Mouse (Mus musculus): ENCODE measurements around the gene Lztfl1.
"Not testable (repeated sequence)": the region's sequence is repeated elsewhere in the genome, so short reads cannot be mapped to it uniquely, and the experiment has no call there.

Lztfl1 gene

GRCm38 (mm10) chr9:123717186-123718008, at the start of gene Lztfl1:
Lztfl1 (minus strand) TSS chr9:123717697.
- peak; percentile 93 for DNase-seq (ENCODE audit: low spot score)

DNA sequence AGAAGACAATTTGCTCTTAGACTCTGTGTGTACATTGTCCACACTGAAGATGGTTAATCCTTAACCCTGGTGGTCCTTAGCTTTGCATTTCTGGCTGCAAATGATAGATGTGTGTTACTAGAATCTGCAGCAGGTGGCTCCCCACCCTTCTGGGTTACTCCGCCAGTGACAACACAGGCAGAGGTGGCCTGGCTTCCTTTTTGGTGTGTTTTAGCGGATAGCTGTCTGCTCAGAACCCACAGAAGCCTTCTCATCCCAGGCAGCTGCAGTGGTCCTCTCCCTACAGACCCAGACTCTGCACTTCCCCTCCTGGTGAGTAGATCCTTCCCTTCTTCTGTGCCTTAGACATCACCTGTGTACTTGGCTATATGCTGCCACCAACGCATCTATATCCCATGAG, 49.5 kb upstream of the Lztfl1 start:
- no peak for DNase-seq (ENCODE audit: low spot score)

DNA sequence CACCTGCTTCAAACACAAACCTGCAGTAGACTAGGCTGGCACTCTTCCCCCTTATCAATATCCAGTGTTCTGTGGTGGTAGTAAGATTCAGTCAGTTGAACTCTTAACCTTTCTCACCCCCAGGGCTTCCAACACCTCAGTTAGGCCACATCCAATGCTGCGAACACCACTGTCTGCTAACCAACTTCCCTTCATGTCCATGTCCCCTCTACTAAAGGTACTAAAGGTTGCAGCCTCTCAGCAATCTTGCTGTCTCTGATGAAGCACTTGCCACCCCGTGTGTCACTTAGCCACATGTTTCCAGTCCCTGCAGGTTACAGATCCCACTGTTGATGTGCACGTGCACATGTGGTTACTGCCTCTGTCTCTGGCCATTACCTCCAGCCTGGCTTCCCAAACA, 46.3 kb upstream of the Lztfl1 start:
- no peak for DNase-seq (ENCODE audit: low spot score)

DNA sequence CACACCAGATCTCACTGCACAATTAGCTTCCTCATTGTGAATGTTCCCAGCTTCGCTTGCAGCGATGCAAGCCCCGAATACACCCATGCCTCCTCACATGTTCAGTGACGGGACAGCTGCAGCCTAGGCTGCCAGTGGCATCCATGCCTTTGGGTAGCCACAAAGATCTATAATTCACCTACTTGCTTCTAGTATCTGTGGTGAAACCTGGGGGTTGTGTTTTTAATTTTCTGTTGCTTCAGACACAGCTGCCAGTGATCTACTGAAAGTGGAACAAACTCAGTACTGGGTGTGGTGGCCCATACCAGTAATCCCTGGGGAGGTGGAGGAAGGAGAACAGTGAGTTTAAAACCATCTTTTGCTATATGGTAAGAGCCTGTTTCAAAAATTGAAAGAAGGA, 45.4 kb upstream of the Lztfl1 start:
- DNase-seq (ENCODE audit: low spot score), result no peak

DNA sequence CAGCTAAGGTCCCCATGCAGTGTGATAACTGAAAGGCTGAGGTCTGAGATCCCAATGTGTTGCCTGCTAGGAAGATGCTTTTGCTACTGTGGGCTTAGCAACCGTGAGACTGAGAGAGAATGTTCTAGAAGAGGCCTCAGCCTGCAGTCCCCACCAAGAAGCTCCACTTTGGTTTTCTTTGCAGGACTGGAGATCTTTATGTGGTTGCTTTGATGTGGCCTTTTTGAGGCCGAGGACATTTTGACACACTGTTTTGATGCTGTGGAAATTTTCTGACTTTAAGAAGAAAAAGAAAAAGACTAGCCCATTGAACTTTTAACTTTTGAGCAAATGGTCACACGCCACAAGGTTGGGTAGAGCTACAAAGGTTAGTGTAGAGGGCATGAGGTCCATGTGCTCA, 43.3 kb upstream of the Lztfl1 start:
- DNase-seq (ENCODE audit: low spot score), result no peak

DNA sequence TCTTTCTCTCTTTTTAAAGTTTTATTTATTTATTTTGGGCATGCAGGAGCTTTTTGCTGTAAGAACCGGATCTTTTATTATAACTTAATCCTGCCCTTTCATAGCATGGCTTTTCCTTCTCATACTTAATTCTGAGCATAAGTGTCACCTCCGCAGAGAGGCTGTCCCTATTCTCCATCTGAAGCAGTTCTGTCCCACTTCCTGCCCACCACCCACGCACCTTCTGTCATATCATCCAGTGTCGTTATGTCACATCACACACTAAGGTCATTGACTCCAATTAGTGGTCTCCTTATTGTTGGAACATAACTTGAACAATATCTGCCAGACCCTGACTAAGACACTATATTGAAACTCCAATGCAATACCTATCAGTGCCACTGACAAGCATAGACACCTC, 41.1 kb upstream of the Lztfl1 start:
- DNase-seq (ENCODE audit: low spot score), result no peak

DNA sequence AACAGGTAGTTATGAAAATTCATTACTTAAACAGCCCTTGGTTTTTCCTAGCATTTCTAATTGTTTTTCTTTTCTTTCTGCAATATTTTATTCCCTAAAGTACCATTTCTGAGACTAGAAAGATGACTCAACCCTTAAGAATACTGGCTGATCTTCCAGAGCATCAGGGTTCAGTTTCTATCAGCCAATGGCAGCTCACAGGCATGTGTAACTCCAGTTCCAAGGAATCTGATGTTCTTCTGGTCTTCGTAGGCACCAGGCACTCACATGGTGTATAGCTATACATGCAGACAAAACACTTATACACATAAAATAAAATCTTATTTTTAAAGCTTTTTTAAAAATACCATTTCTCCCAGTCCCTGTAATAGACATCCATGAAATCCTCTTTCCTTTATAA, 40.7 kb upstream of the Lztfl1 start:
- DNase-seq (ENCODE audit: low spot score), result no peak

GRCm38 (mm10) chr9:123757326-123757725, 39.8 kb upstream of the Lztfl1 start:
- no peak for DNase-seq (ENCODE audit: low spot score)

DNA sequence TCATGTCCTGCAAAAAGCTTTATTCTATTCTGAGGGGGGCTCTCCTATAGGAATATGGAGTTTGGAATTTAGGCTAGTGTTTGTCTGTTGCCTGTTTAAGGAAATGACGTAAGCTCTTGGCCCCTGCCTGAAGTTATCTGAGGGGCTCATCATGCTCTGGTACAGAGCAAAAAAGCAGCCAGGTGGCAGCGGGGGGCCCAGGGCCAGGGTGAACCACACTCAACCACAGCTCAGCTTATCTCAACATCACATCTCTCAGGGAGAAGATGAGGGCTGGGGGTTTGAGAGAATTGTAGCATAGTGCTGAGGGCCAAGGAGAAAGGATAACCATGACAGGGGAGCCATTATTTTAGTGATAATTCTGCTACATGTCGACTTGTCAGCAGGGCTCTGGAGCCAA, 39.3 kb upstream of the Lztfl1 start:
- no peak for DNase-seq (ENCODE audit: low spot score)

- DNase-seq (ENCODE audit: low spot score), result no peak
Observed at GRCm38 (mm10) chr9:123754333-123754732, 36.8 kb upstream of the Lztfl1 start.

GRCm38 (mm10) chr9:123749687-123750086, 32.2 kb upstream of the Lztfl1 start:
- DNase-seq (ENCODE audit: low spot score), result not testable (repeated sequence)

- DNase-seq (ENCODE audit: low spot score), result no peak
Observed at GRCm38 (mm10) chr9:123740799-123741198, 23.3 kb upstream of the Lztfl1 start.

DNA sequence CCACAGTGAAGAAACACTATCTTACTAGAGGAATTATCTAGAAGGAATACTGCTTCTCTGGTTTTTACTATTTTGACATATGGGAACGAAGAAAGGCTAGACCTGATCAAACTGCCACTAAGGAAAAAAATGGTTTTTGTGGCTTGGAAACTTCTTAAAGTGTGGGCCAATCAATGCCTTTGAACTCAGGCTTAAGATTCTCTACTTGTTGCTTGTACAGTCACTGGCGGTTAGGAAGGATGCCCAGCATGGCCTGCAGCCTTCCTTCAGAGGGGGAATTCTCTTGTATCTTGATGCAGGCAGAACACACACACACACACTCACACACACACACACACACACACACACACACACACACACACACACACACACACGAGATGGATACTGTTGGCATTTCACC, 16.6 kb upstream of the Lztfl1 start:
- DNase-seq (ENCODE audit: low spot score), result no peak

GRCm38 (mm10) chr9:123731271-123731670, 13.8 kb upstream of the Lztfl1 start:
- DNase-seq (ENCODE audit: low spot score), result no peak

GRCm38 (mm10) chr9:123722737-123723493, 5.4 kb upstream of the Lztfl1 start:
- no peak for DNase-seq (ENCODE audit: low spot score)

DNA sequence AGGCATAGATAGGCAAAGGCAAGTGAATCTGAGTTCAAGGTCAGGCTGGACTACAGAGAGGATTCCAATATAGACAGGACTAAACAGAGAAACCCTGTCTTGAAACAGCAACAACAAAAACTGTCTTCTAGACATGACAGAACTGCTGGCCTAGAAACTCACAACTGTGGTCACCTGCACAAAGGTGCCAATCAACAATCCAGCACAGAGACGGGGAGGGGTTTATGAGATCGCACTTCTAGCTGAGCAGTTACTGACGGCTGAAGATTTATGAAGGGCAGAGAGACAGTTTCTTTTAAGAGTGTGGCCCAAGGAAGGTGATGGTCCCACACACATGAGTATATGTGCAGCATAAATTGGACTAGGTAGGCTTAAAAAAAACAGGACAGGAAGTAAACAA, 1.2 kb downstream of the Lztfl1 start:
- no peak for DNase-seq (ENCODE audit: low spot score)

DNA sequence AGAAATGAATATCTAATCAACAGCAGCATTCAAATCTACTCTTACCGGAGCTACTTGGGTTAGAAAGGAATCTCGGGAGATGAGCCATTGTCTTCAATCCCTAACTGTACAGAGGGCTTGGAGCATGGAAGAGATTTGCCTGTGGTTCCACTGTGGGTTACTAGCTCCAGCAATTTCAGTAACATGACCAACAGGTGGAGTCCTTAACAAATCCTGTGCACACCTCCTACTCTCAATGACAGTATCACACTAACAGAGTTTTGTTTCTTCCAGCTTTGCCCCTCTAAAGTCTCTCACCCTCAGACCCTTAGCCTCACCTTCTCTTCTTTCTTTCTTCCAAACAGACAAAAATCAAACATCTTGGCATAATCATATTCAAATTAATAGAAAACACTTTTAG, 4.4 kb downstream of the Lztfl1 start:
- no peak for DNase-seq (ENCODE audit: low spot score)

DNA sequence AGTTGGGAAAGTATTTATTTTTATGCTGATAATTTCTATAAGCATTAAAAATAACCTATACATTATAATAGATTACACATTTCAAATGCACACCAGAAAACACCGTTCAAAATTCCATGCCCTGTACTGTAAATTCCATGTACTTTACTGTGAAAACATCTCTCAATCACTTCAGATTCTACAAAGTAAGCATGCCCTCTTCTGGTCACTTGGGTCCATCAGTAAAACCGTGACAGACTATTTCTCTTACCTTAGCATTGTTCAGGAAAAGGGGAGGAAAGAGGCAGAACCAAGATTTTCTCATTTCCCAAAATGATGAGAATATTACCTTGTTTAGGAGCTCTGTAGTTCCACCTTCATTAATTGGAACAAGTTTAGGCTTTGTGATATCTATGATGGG, 8.3 kb downstream of the Lztfl1 start:
- no peak for DNase-seq (ENCODE audit: low spot score)

- DNase-seq (ENCODE audit: low spot score), result no peak
Observed at GRCm38 (mm10) chr9:123701822-123702221, 15.7 kb downstream of the Lztfl1 start.

- DNase-seq (ENCODE audit: low spot score), result no peak
Observed at GRCm38 (mm10) chr9:123695634-123696302, 21.7 kb downstream of the Lztfl1 start.

DNA sequence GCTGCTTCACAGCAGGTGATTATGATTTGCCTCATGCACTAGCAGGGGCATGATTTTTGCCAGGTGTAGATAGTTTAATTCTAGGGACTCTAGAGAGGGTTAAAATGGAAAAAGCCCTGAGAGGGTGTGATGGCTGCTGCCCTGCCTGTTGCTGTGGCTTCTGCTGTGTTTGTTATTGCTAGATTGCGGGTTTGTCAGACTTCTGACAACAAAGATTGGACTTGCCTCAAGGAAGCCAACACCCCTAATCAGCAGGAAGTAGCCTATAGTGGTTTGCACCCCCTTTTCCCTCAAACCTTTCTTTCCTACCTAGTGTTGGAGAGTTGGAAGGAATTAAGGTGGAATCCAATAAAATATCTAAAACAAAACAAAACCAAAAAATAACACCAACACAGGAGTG, 29.3 kb downstream of the Lztfl1 start:
- no peak for DNase-seq (ENCODE audit: low spot score)

- no peak for DNase-seq (ENCODE audit: low spot score)
Observed at GRCm38 (mm10) chr9:123686206-123686605, 31.3 kb downstream of the Lztfl1 start.

GRCm38 (mm10) chr9:123683704-123684103, 33.8 kb downstream of the Lztfl1 start:
- DNase-seq (ENCODE audit: low spot score), result no peak

All from ovary, postnatal 36 days (tissue).